ENCODE assay signal across 20 mouse cellular contexts in genomic region chr3:116599705-116600104, GRCm38 (mm10). TPM values are rescaled to one million over a fixed set of nuclear protein-coding genes. Genes with fewer than 3 reads are reported as not detected.
"Had no signal": no experiment of that assay in that cellular context is flagged by ENCODE, and none has a peak within 500 bp of the region (broad histone marks: within the 10 kb centered on the region; RNA-seq: fewer than 3 reads in every experiment).

No protein-coding gene starts in this region.

- H3K27ac ChIP-seq: liver, embryonic 14.5 days; lung, embryonic 15.5 days; midbrain, embryonic 10.5 days; midbrain, embryonic 12.5 days; neural tube, embryonic 13.5 days; neural tube, embryonic 15.5 days had no signal

- H3K4me3 ChIP-seq: lung, embryonic 15.5 days; midbrain, embryonic 10.5 days; midbrain, embryonic 12.5 days; myocyte; neural tube, embryonic 13.5 days; neural tube, embryonic 15.5 days had no signal

- H3K27me3 ChIP-seq: lung, embryonic 15.5 days; midbrain, embryonic 12.5 days; neural tube, embryonic 13.5 days; neural tube, embryonic 15.5 days had no signal

- H3K9ac ChIP-seq: liver, embryonic 14.5 days; lung, embryonic 15.5 days; midbrain, embryonic 12.5 days; neural tube, embryonic 13.5 days; neural tube, embryonic 15.5 days had no signal

- H3K9me3 ChIP-seq: lung, embryonic 15.5 days; midbrain, embryonic 10.5 days; midbrain, embryonic 12.5 days; neural tube, embryonic 13.5 days; neural tube, embryonic 15.5 days had no signal

- ATAC-seq: lung, postnatal 0 days; midbrain, embryonic 16.5 days had no signal

- H3K4me2 ChIP-seq: lung, embryonic 15.5 days; midbrain, embryonic 12.5 days; neural tube, embryonic 13.5 days; neural tube, embryonic 15.5 days had no signal

- H3K36me3 ChIP-seq: lung, embryonic 15.5 days; midbrain, embryonic 12.5 days; neural tube, embryonic 13.5 days had no signal

- DNase-seq: lung, adult 2 months; lung, postnatal 4 days; midbrain, embryonic 14.5 days; retina, postnatal 1 day; right cerebral cortex, adult 18-20 months; right cerebral cortex, postnatal 25 days; right cerebral cortex, postnatal 4 days; thymus, adult 2 months; thymus, postnatal 25 days; thymus, postnatal 4 days had no signal

RNA-seq across cellular contexts. Expression of gene Lrrc39, which starts 36.9 kb away (rescaled TPM):
- polyA plus RNA-seq: testis, adult 2 months had no signal
